Mouse (Mus musculus) liver, embryonic 15.5 days (tissue): ENCODE results near the gene Hkdc1. TPM values are rescaled to one million over a fixed set of nuclear protein-coding genes. Genes with fewer than 3 reads are reported as not detected.
A peak's percentile ranks its signal among the peaks of the same experiment; 100 is the strongest.

Experiments
- ATAC-seq: fragments of 200-750 bp; cut with Nextera tagmentation; 2 replicates; pipeline ENCODE4 v1.8.0; 2017; ENCODE audit warnings: moderate number of reproducible peaks, mild to moderate bottlenecking, moderate library complexity; ENCODE audit not compliant: insufficient read depth
- H3K27ac ChIP-seq: fragments of 300-500 bp; sonication (generic); replicated peaks from 2 replicates; pipeline ENCODE4 v1.5.1; 2015; ENCODE audit warnings: mild to moderate bottlenecking, inconsistent platforms
- H3K27me3 ChIP-seq: fragments of 300-500 bp; sonication (generic); 2 replicates; pipeline ENCODE4 v1.6.1; 2015; ENCODE audit warnings: mild to moderate bottlenecking, inconsistent platforms
- H3K36me3 ChIP-seq: fragments of 300-500 bp; sonication (generic); replicated peaks from 2 replicates; pipeline ENCODE4 v1.6.1; 2015; ENCODE audit warnings: moderate library complexity, mild to moderate bottlenecking, inconsistent platforms
- H3K4me1 ChIP-seq: fragments of 300-500 bp; sonication (generic); replicated peaks from 2 replicates; pipeline ENCODE4 v1.6.1; 2015; ENCODE audit warnings: inconsistent platforms
- H3K4me2 ChIP-seq: fragments of 300-500 bp; sonication (generic); 2 replicates; pipeline ENCODE4 v1.6.1; 2015; ENCODE audit warnings: moderate library complexity, mild to moderate bottlenecking, inconsistent platforms
- H3K4me3 ChIP-seq: fragments of 300-500 bp; sonication (generic); replicated peaks from 2 replicates; pipeline ENCODE4 v1.5.1; 2015; ENCODE audit warnings: mild to moderate bottlenecking, inconsistent platforms
- H3K9ac ChIP-seq: fragments of 300-500 bp; sonication (generic); 2 replicates; pipeline ENCODE4 v1.6.1; 2015; ENCODE audit warnings: moderate library complexity, mild to moderate bottlenecking, inconsistent platforms
- H3K9me3 ChIP-seq: fragments of 300-500 bp; sonication (generic); replicated peaks from 2 replicates; pipeline ENCODE4 v1.6.1; 2016; ENCODE audit warnings: inconsistent platforms
- WGBS: fragments of 180-500 bp; shearing (Covaris S2); methylation state at CpG from one replicate; pipeline ENCODE4 v1.1.7; 2015; ENCODE audit warnings: mixed read lengths; ENCODE audit not compliant: insufficient replicate concordance; 5-methylcytosine and 5-hydroxymethylcytosine counted together
- polyA plus RNA-seq: library from polyadenylated mRNA; unstranded; fragments of >200 nt; fragmentation: Nextera tagmentation; extraction: Ambion mirVana; gene quantifications from 2 replicates; pipeline ENCODE4 v1.2.1, GENCODE M21; 2015

Gene Hkdc1
- polyA plus RNA-seq, 1 experiment from 2014 or later = 6.8 TPM

GRCm38 (mm10) chr10:62379808-62380207 is 42.5 kb downstream of the Hkdc1 start, which contains the start of gene Hk1:
Hk1 (minus strand) TSS chr10:62379908.
- no peak for ATAC-seq
- H3K9ac ChIP-seq = no peak within 1 kb of the TSS
- H3K9me3 ChIP-seq = no peaks in the 10 kb centered on the region
- no peak within 1 kb of the TSS for H3K4me2 ChIP-seq
- WGBS = 70% methylated on average over 1 of the region's 1 CpGs
- H3K27ac ChIP-seq = no peak within 1 kb of the TSS
- H3K27me3 ChIP-seq = no peaks in the 10 kb centered on the region; the same call in 1 of the 2 replicates
- H3K36me3 ChIP-seq = no peaks in the 10 kb centered on the region
- H3K4me1 ChIP-seq = 0 out of 2 replicates have a peak, but pooled peaks cover 4% of the 10 kb centered on the region
- H3K4me3 ChIP-seq = no peak within 1 kb of the TSS

- H3K27me3 ChIP-seq = no peaks in the 10 kb centered on the region; the same call in 1 of the 2 replicates
- H3K4me1 ChIP-seq = 0 out of 2 replicates have a peak, but pooled peaks cover 3% of the 10 kb centered on the region
- no peak for ATAC-seq
- 72% methylated on average over 7 of the region's 7 CpGs for WGBS
- no peaks in the 10 kb centered on the region for H3K36me3 ChIP-seq
- H3K4me3 ChIP-seq = no peak overlapping the region
- H3K4me2 ChIP-seq = no peak overlapping the region
- H3K9me3 ChIP-seq = no peaks in the 10 kb centered on the region
- no peak overlapping the region for H3K9ac ChIP-seq
- H3K27ac ChIP-seq = no peak overlapping the region
Observed at GRCm38 (mm10) chr10:62358827-62359226, 63.5 kb downstream of the Hkdc1 start.

DNA sequence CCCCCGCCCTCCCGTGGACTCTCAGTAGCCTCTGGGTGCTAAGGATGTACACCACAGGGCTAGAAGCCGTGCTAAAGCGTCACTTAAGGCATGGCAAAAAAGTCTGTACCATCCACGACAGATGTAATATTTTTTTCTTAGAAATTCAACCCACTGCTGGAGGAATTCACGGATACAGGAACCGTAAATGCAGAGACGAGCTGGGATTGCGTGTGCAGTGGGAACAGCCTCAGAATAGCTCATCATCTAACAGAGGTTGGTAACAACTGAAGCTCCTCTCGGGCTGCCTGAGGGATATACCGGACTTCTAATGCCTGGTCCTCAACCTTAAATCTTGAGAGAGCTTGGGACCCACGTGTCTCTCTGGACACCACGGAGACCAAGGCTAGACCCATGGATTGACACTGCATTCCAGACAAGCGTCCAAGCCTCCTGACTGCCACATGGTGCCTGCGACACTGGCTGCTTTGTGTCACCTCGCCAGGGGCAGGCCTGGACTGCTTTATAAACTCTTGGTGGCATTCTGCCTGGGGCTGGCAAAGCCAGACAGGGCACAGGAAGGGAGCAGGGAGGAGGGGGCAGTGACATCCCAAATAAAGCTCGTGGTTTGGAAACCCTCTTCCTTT is 66.1 kb downstream of the Hkdc1 start:
- H3K9me3 ChIP-seq = no peaks in the 10 kb centered on the region
- H3K4me1 ChIP-seq = 0 out of 2 replicates have a peak, but pooled peaks cover 3% of the 10 kb centered on the region
- no peak overlapping the region for H3K4me3 ChIP-seq
- 70% methylated on average over 17 of the region's 17 CpGs for WGBS
- H3K4me2 ChIP-seq = no peak overlapping the region
- H3K27ac ChIP-seq = no peak overlapping the region
- H3K9ac ChIP-seq = no peak overlapping the region
- H3K36me3 ChIP-seq = no peaks in the 10 kb centered on the region
- ATAC-seq = no peak
- H3K27me3 ChIP-seq = no peaks in the 10 kb centered on the region; the same call in 1 of the 2 replicates

GRCm38 (mm10) chr10:62345147-62345546 is 77.1 kb downstream of the Hkdc1 start:
- Histone ChIP-seq H3K4me2 (peak overlapping the region; percentile 91), H3K27me3 (no peaks in the 10 kb centered on the region), H3K36me3 (no peaks in the 10 kb centered on the region), H3K27ac (peak overlapping the region; percentile 98), H3K9me3 (no peaks in the 10 kb centered on the region), H3K4me1 (peaks cover 58% of the 10 kb centered on the region), H3K4me3 (no peak overlapping the region), H3K9ac (peak overlapping the region; percentile 20; the same call in 1 of the 2 replicates)
- whole genome bisulfite sequencing = 37% methylated on average over 5 of the region's 5 CpGs
- no peak for ATAC-seq

- ATAC-seq = no peak
- Histone ChIP-seq H3K27me3 (no peaks in the 10 kb centered on the region), H3K4me1 (peaks cover 62% of the 10 kb centered on the region), H3K9me3 (no peaks in the 10 kb centered on the region), H3K4me3 (0 out of 2 replicates have a peak overlapping the region, but pooled peaks have one; percentile 12), H3K9ac (peak overlapping the region; percentile 5; the same call in 1 of the 2 replicates), H3K27ac (peak overlapping the region; percentile 98), H3K4me2 (peak overlapping the region; percentile 91), H3K36me3 (0 out of 2 replicates have a peak, but pooled peaks cover 7% of the 10 kb centered on the region)
- WGBS = 39% methylated on average over 9 of the region's 9 CpGs
Observed at GRCm38 (mm10) chr10:62344004-62344752, 78.1 kb downstream of the Hkdc1 start.

GRCm38 (mm10) chr10:62342512-62342911 is 79.8 kb downstream of the Hkdc1 start:
- WGBS = 32% methylated on average over 6 of the region's 6 CpGs
- H3K27me3 ChIP-seq = no peaks in the 10 kb centered on the region
- H3K36me3 ChIP-seq = peaks cover 18% of the 10 kb centered on the region; the same call in 1 of the 2 replicates
- H3K9ac ChIP-seq = peak overlapping the region; percentile 89
- peak; percentile 71 for ATAC-seq
- peak overlapping the region; percentile 91 for H3K4me2 ChIP-seq
- peak overlapping the region; percentile 88 for H3K4me3 ChIP-seq
- peaks cover 77% of the 10 kb centered on the region for H3K4me1 ChIP-seq
- peak overlapping the region; percentile 98 for H3K27ac ChIP-seq
- no peaks in the 10 kb centered on the region for H3K9me3 ChIP-seq

DNA sequence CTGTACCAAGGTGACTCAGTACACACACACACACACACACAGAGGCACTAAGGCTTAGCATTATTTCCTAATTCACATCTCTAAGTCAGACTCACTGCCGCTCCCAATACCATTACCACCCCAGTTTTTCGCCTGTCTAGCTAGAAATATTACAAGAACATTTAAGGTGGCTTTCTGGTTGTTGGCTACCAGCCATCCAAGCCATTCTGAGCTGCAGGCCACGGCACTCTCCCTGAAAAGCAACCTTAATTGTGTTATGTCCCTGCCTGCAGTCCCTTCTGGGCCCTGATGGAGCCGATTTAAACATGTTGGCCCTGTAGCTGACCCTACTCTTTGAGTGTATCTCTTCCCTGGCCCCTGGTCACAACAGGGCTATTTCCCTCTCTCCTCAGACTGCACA is 80.3 kb downstream of the Hkdc1 start:
- Histone ChIP-seq H3K36me3 (peaks cover 19% of the 10 kb centered on the region; the same call in 1 of the 2 replicates), H3K4me3 (peak overlapping the region; percentile 88), H3K27ac (peak overlapping the region; percentile 98), H3K9ac (peak overlapping the region; percentile 89), H3K4me1 (peaks cover 83% of the 10 kb centered on the region), H3K4me2 (peak overlapping the region; percentile 91), H3K27me3 (no peaks in the 10 kb centered on the region), H3K9me3 (no peaks in the 10 kb centered on the region)
- ATAC-seq = no peak
- 45% methylated on average over 4 of the region's 4 CpGs for WGBS

- H3K9me3 ChIP-seq = no peaks in the 10 kb centered on the region
- peaks cover 27% of the 10 kb centered on the region for H3K36me3 ChIP-seq
- H3K27ac ChIP-seq = peak overlapping the region; percentile 98
- peaks cover 93% of the 10 kb centered on the region for H3K4me1 ChIP-seq
- WGBS = 14% methylated on average over 3 of the region's 3 CpGs
- H3K9ac ChIP-seq = peak overlapping the region; percentile 89
- H3K27me3 ChIP-seq = no peaks in the 10 kb centered on the region
- peak overlapping the region; percentile 91 for H3K4me2 ChIP-seq
- peak overlapping the region; percentile 88 for H3K4me3 ChIP-seq
- no peak for ATAC-seq
Observed at GRCm38 (mm10) chr10:62340991-62341390, 81.3 kb downstream of the Hkdc1 start.

DNA sequence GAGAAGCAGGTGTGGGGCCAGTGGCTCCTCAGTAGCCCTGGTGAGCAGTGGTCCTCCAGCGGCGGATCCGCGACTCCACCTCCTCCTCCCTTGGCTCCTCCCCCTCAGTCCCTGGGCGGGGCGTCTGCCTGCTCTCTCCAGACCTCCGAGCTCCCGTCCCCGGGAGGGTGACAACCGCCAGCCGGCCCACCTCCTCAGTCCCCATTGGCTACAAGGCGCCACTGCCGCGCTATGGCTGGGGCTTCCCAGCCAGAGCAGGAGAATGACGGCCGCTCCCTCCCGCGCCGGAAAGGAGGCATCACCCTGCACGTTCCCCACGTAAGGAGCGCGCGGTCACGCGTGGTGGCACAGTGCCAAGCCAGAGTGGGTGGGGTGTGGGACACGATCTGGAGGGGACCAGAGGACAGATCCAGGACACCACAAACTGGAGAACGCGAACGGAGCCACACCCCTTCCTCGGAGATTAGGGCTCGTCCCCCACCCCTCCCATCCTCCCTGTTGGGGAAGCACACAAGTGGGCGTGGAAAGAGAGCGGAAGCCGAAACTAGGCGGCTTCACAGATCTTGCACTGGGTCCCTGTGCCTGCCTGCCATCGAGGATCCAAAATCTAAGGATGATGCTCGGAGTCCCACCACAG is 82.1 kb downstream of the Hkdc1 start:
- under 1% methylated on average over 38 of the region's 38 CpGs for WGBS
- H3K27me3 ChIP-seq = no peaks in the 10 kb centered on the region
- peaks cover 27% of the 10 kb centered on the region for H3K36me3 ChIP-seq
- ATAC-seq = peak; percentile 86
- H3K4me2 ChIP-seq = peak overlapping the region; percentile 91
- peak overlapping the region; percentile 89 for H3K9ac ChIP-seq
- peak overlapping the region; percentile 98 for H3K27ac ChIP-seq
- H3K4me3 ChIP-seq = peak overlapping the region; percentile 88
- H3K4me1 ChIP-seq = peaks cover 93% of the 10 kb centered on the region
- H3K9me3 ChIP-seq = no peaks in the 10 kb centered on the region

- peak overlapping the region; percentile 98 for H3K27ac ChIP-seq
- peaks cover 27% of the 10 kb centered on the region for H3K36me3 ChIP-seq
- H3K4me3 ChIP-seq = peak overlapping the region; percentile 88
- no peaks in the 10 kb centered on the region for H3K27me3 ChIP-seq
- peak overlapping the region; percentile 91 for H3K4me2 ChIP-seq
- ATAC-seq = peak; percentile 1
- H3K4me1 ChIP-seq = peaks cover 93% of the 10 kb centered on the region
- peak overlapping the region; percentile 89 for H3K9ac ChIP-seq
- under 1% methylated on average over 45 of the region's 45 CpGs for WGBS
- no peaks in the 10 kb centered on the region for H3K9me3 ChIP-seq
Observed at GRCm38 (mm10) chr10:62339211-62340094, 82.8 kb downstream of the Hkdc1 start.
